Mouse (Mus musculus) T-cell, adult 2 months (primary cell): ENCODE results near the gene C2cd4d.

Source experiments
- DNase-seq: peaks from one replicate; pipeline ENCODE4 v3.0.0; 2022; ENCODE audit warnings: low spot score

C2cd4d gene

DNA sequence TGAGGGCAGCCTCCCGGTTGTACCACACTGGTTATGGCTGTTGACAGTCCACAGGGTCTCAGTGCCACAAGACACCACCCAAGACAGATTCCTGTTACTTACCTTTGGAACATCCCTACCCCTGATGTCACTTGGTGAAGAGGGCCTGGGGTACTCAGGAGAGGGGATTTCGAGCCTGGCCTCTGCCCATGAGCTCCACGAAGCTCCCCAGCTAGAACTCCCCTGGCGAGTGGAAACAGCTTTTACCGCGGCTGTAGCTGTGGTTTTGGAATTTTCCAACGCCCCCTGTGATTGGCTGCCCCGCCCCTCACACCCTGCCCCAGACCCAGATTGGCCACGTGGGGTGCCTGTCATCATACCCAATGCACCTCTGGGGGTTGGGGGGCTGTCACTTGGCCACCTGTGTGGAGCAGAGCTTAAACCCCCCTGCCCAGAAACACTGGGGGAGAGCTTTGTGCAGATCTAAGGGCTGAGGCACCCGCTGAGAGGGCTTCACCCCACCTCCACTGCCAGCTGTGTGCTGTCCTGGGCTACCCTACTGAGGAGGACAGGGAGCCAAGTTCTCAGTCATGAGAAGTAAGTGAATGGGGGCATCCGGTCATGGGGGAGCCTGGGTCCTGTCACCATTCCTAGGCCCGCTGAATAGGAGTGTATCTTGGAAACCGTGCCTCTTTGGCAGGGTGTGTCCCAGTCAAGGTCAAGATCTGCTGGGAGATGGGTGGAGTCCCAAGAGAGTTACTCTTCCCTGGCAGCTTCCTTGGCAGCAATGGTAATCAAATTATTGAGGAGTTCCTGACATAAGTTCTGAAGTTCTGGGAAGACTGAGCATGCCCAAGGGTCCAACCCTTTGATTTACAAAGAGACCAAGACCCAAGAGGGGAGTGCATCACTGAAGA, 15.0 kb downstream of the C2cd4d start:
- no peak for DNase-seq

DNA sequence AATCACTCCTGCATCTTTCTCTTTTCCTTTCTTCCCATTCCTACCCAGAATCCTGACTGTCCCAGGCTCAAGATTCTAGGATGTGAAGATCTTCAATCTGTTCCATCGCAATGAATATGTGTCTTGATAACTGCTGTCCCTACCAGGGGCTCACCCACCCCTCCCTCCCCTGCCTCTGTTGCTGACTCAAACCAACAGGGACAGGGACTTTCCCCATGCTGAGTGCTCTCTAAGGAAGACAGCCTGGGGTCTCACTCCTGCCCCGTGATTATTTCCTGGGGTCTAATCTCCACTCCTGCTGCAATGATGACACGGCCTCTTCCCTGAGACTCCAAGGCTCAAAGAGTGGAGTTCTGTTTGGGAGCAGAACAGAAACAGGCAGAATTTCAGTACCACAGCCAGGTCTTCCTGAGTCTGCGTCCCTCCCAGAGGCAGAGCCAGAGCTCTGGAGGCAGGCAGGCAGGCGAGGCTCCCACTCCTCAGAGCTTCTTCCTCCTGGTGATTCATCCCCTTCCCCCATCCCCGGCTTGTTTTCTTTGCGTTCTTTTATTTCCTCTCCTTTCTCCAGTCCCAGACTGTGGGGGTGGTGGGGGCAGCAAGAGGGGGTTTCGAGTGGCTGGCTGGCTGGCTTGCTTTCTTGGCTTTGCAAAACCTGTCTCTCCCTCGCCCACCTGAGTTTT, 17.7 kb downstream of the C2cd4d start:
- DNase-seq = no peak

DNA sequence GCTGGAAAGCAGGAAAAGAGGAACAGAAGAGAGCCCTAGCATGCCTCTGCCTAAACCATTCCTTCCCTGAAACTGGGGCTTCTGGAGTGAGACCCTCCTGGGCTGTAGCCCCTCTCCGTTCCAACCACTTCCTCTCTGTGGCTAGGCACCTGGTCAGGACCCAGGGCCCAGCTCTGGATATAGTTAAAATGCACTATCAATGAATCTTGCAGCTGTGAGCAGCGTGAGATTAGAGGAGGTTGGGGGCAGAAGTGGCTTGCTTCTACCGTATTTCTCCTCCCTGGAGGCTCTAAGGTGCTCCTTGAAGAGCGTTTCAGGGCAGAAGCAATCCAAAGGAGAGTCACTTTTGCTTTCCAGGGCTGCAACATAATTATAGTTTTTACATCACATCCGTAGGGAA, 20.1 kb downstream of the C2cd4d start:
- no peak for DNase-seq

DNA sequence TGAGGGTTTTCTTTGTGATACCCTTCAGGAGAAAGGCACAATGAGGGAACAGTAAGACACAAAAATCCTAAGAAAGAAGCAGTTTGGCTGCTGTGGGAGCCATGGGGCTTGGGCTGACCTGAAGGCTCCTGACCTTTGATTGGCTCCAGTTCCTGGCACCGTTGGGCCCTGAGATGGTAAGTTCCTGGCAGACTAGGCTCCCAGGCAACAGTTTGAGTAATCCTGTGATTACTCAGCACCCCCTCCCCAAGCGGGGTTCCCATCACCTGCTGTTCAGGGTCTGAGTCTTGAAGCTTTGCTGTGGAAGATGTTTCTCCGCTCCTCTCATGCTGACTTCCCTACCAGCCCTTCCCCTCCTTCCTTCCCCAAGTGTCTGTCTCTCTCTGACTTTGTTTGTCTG, 21.2 kb downstream of the C2cd4d start:
- DNase-seq = no peak

DNA sequence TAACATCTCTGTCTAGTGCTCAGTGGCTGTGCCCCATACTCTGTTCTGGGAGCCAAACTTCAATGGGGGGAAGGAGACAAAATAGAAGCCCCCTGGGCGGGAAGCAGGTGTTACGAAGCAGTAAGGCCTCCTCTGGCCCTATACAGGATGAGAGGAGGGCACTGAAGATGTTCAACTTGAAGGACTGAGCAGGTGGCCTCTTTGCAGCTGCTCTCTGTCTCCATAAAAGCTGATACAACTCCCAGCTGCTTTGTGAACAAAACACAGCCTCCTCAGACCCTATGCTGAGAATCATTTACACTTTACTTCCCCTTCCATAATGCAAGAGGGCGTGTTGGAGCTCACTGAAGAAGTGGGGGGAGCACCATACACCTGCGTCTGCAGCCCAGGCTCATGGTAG, 24.4 kb downstream of the C2cd4d start:
- DNase-seq = no peak

DNA sequence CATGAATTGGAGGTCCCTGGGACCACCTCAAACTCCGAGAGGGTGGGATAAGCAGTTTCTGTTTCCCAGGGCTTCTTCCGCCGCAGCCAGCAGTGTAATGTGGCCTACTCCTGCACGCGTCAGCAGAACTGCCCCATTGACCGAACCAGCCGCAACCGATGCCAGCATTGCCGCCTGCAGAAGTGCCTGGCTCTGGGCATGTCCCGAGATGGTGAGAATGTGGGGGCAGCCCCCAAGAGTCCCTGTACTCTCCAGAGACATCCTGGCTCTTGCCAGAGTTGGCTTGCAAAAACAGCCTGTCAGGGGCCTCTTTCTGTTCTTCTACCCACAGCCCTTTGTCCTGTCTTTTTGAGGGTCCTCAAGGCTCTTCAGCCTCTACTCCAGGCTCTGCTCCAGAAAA, 25.2 kb downstream of the C2cd4d start:
- no peak for DNase-seq

DNA sequence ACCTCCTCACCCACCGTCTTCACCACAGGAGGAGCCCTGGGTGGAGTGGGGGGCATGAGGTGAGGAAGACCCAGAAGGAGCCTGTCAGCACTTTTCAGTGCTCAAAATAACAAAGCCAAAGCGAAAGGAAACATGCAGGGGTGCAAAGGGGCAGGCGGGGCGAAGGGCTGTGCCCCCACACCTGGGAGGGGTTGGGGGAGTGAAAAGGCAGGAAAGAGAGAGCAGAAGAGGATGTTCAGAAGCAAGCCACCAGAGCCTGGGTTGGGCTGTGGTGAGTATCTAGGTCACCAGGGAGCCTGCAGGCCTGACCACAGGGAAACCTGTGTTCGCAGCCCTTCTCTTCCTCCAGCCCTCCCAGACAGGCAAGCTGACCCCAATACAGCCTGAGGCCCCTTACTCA, 25.8 kb downstream of the C2cd4d start:
- DNase-seq = peak; percentile 48

DNA sequence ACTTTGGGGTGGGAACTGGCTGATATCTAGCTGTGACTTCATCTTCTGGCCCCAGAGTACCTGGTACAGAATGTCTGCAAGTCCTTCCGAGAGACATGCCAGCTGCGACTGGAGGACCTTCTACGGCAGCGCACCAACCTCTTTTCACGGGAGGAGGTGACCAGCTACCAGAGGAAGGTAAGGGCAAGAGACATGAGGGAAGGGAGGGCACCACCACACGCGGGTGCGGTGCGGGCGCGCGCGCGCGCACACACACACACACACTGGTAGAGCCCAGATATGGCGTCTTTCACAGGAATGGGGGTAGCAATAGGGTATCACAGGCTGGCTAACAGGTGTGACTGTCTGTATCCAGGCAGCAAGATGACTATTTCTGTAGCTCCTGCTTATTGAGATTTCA, 27.2 kb downstream of the C2cd4d start:
- no peak for DNase-seq

DNA sequence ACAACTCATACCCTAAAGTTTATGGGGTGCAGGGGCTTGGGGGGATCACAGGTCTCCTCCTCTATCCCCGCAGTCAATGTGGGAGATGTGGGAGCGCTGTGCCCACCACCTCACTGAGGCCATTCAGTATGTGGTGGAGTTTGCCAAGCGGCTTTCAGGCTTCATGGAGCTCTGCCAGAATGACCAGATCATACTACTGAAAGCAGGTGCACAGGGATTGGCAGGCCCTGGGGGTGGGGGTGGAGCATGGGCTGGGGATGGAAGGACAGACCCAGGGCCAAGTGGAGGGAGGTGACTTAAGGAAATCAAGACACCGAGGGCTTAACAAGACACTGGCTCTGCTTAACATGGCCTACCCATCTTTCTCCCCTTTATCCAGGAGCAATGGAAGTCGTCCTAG, 28.8 kb downstream of the C2cd4d start:
- DNase-seq = no peak

DNA sequence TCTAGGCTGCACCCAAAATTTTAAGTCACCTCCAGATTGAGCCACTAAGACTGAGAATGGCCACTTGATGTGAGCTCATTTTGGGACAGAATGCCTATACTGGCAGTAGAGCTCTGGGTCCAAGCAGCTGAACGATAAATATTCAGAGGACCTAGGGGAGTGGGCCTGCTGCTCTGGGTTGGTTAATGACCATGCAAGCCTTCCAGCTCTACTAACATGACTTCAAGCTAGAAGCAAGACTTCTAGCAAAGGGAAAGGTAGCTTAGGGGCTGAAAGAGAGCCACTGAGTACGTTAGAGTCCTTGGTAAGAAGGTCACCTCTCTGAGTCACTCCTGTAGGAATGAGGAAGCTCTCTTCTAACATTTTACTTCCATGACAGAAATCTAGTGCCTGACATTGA, 29.9 kb downstream of the C2cd4d start:
- no peak for DNase-seq

DNA sequence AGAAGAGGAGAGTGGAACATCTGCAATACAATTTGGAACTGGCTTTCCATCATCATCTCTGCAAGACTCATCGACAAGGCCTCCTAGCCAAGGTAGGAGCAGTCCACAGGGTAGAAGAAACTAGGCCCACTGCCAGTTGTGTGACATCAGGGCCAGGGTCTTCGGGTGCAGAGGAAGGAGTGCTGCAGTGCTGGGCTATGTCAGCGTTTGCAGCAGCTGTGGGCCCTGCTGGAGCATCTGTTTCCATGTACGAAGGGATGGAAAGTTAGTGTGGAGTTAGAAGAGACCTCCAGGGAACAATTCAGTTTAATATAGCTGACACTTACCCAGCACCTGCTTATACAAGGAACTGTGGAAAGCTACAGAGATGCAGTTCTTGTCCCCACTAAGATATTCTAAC, 30.8 kb downstream of the C2cd4d start:
- DNase-seq = no peak

DNA sequence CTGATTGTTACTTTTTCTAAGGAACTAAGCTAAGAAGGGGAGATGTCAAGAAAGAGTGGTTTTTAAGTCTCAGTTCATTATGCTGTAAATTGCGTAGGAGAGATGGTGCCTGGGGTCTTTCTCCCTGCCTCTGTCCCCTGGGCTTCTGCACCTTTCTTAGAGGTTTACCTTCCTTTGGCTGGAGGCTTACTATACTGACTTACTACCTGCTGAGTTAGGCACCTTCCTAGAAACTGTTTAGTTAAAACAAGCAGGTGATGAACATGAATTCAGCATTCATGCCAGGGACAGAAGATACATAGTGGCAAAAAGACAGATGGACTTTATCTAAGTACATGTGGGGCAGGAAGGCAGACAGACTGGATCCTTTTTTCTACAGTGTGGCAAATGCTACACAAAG, 34.1 kb downstream of the C2cd4d start:
- no peak for DNase-seq

DNA sequence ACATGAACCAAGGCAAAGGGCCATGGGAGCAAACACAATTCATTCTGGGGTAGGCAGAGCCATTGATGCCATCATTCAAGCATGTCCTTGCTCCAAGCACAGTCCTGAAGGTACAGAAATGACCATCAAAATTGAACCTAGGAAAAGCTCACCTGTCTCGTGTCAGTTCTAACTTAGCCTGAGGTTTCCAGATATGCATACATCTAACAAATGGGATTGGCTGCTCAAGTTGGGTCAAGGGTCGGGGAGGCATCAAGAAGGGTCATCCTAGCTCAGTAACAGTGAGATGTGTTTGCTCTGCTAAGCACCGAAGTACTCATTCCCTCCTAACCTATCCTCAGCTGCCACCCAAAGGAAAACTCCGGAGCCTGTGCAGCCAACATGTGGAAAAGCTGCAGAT, 34.6 kb downstream of the C2cd4d start:
- no peak for DNase-seq

DNA sequence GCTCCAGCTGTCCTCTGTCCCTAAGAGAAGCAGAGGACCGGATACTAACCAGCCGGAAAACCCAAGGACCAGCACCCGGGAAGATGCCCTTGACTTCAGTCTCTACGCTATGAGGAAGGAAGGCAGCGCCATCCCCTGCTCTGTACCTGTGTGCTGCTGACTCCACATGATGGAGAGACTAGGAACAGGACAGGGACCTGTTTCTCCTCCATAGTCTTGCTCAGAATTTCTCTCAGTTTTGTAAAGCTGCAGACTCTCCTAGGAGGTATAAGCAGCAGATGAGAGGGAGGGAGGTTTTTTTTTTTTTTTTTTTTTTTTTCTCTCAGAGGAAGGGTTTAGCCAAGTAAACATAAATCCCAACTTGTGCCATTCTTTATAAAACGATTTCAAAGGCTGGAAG, 36.0 kb downstream of the C2cd4d start, which contains the start of gene Lingo4:
Lingo4 (plus strand) TSS at position 301 of the 400 bp plus-strand sequence.
- DNase-seq = no peak

DNA sequence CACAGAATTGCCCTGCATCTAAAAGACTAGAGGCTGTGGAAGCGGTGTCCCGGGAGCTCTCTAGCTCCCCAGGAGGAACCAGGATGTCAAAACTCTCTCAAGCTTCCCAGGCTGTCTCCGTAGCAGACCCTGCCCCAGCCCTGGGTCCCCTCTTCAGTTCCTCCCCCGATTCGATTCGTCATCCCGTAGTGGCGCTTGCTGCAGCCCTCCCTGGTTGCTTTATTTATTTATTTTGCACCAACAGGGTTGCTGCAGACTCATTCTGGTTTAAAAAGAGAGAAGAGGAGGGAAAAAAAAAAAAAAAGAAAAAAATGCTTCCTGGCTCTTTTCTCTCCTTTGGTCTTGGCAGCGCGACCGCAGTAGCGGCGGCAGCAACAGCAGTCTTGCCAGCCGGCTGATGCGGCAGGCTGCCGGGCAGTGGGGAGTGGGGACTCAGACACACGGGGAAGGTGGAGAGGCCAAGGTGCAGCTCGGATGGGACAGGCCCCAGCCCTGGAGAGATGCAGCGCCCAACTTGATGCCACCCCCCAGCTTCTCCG, 36.8 kb downstream of the C2cd4d start:
- peak; percentile 6 for DNase-seq

DNA sequence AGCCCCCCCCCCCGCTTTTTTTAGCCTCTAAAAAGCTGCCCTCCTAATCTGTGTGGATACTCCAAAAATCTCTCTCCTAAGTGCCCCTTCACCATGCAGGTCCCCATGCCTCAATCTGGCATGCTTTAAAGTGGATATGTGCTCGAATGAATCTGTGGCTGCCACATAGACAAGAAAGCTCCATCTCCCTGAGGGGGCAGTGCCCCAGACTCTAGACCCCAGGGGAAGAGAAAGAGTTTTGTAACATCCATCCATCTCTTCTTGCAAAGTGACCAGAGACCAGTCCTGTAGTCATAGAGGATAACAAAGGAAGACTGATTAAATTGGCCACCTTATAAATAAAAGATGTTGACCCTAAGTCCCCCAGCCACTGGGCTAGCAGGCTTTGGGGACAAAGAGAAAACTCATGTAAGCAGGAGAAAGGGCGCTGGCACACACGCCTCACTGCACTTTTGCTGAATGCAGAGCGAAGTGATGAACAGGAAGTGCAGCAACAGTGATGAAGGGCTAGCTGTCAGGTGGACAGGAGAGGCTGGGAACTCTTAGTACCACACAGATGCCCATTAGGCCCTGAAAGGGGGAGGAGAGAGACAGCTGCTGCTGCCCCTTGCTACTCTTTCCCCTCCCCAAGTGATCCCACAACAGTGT, 37.5 kb downstream of the C2cd4d start:
- no peak for DNase-seq

DNA sequence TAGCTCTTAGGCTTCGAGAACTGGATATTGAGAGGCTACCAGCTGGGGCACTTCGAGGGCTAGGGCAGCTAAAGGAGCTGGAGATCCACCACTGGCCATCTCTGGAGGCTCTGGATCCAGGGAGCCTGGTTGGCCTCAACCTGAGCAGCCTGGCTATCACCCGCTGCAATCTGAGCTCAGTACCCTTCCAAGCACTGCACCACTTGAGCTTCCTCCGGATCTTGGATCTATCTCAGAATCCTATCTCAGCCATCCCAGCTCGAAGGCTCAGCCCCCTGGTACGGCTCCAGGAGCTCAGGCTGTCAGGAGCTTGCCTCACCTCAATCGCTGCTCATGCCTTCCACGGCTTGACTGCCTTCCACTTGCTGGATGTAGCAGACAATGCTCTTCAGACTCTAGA, 40.2 kb downstream of the C2cd4d start:
- DNase-seq = no peak

DNA sequence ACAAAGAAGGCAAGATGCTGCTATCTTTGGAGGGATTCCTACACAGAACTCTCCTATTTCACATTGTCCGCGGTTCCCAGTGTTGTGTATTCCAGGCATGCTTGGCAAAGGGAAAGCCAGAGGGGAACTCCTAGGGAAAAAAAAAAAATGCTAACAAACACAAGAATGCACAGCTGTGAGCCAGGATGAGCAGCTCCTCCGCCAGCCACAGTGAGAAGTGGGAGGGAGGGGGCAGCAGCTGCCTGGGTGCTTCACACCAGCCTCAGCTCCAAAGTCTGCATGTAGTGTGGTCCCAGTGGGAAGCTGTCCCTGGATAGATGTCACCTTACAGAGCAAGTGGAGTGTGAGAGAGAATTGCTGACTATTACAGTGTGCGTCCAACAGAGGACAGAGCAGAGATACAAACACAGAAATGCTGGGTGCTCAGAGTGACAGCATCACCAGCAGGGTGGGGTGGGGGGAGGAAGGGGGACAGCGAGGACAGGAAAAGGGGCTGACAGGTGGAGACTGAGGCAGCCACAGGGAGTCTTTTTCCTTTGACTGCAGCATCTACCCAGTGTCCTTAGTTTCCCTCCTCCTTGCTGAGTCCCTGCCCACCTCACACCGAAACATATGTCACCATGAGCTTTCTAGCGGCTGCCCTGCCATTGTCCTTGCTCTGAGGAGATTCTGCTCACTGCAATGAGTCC, 42.3 kb downstream of the C2cd4d start:
- no peak for DNase-seq

DNA sequence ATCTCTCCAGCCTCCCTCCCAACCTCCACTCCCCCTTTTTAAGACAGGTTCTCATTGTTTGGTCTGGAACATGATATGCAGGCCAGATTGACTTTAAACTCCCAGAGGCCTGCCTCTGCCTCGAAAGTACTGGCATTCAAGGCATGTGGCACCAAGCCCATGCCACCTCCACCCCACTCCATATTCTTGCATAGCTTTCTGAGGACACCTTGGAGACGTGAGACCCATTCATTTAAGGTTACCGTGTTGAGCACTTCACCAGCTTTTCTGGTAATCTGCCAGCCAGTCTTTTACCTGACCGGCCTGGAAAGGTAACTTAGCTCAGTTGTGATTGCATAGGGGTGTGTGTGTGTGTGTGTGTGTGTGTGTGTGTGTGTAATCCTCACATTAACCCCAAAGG, 43.3 kb downstream of the C2cd4d start:
- no peak for DNase-seq

DNA sequence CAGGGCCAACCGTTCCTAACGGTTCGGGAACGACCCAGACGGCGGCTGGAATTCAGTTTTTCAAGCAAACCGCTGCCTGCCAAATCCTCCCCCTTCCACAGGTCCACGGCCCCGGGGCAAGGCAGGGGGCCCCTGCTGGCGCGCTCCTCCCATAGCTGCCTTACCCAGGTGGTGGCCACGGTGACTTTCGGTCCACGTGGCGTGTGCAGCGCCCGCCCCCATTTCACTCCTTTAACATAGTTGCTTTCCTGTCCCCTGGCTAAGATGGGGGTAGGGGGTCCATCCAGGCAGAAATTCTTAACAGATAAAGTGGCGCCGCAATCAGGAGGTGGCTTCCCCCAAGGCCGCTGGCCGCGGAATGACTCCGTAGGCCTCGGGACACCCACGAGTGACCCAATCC, 50.3 kb downstream of the C2cd4d start:
- no peak for DNase-seq

DNA sequence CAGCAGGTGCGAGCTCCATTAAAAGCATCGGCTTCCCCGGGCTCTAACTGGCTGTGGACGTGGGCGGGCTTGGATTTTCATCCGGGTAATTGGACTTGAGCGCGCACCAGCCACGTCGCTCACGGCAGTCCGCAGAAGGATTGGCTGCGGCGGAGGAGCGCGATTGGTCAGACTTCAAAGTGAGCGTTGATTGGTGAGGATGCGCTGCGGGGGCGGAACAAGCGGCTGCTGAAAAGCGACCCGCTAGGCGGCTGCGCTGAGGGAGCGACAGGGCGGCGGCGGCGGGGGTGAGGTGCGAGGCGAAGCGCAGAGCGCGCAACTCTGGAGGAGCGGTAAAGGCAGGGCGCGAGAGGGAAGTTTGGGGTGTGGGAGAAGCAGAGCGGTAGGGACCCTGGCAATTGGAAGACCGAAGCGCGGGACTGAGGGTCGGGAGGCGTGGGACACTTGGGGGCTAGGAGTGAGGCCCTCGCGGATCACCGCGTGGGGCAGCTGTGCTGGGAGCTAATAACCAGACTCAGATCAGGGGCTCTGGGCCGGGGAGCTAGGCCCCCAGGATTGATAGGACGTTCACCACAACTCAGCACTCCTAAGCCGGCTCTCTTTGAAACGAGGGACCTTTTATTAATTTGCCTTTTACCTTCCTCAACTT, 50.9 kb downstream of the C2cd4d start, which contains the start of gene Tdrkh:
Tdrkh (plus strand) TSS at position 243 of the 649 bp plus-strand sequence.
- DNase-seq = peak; percentile 97
